Mouse (Mus musculus) neural tube, embryonic 14.5 days (tissue): ENCODE results near the gene Ak4. TPM values are rescaled to one million over a fixed set of nuclear protein-coding genes. Genes with fewer than 3 reads are reported as not detected.

Experiments
- ATAC-seq: fragments of 200-750 bp; cut with Nextera tagmentation; 2 replicates; pipeline ENCODE4 v1.8.0; 2017; ENCODE audit warnings: low read depth, mild to moderate bottlenecking, moderate TSS enrichment, moderate library complexity
- H3K27ac ChIP-seq: fragments of 300-500 bp; sonication (generic); 2 replicates; pipeline ENCODE4 v1.5.1; 2014; ENCODE audit warnings: low read depth, mild to moderate bottlenecking, control low read depth, low read length, moderate library complexity, mixed read lengths
- H3K27me3 ChIP-seq: fragments of 300-500 bp; sonication (generic); 2 replicates; pipeline ENCODE4 v1.6.1; 2014; ENCODE audit warnings: low read length; ENCODE audit not compliant: control insufficient read depth, insufficient read depth
- H3K36me3 ChIP-seq: fragments of 300-500 bp; sonication (generic); 2 replicates; pipeline ENCODE4 v1.6.1; 2014; ENCODE audit warnings: low read length, mixed read lengths; ENCODE audit not compliant: control insufficient read depth, insufficient read depth
- H3K4me1 ChIP-seq: fragments of 300-500 bp; sonication (generic); 2 replicates; pipeline ENCODE4 v1.6.1; 2014; ENCODE audit warnings: low read length; ENCODE audit not compliant: control insufficient read depth, insufficient read depth
- H3K4me2 ChIP-seq: fragments of 300-500 bp; sonication (generic); 2 replicates; pipeline ENCODE4 v1.6.1; 2014; ENCODE audit warnings: mild to moderate bottlenecking, low read depth, low read length, control low read depth
- H3K4me3 ChIP-seq: fragments of 300-500 bp; sonication (generic); 2 replicates; pipeline ENCODE4 v1.5.1; 2014; ENCODE audit warnings: low read depth, low read length, control low read depth, mixed read lengths
- H3K9ac ChIP-seq: fragments of 300-500 bp; sonication (generic); replicated peaks from 2 replicates; pipeline ENCODE4 v1.6.1; 2014; ENCODE audit warnings: low read depth, mild to moderate bottlenecking, control low read depth, low read length, mixed read lengths
- H3K9me3 ChIP-seq: fragments of 300-500 bp; sonication (generic); 2 replicates; pipeline ENCODE4 v1.6.1; 2016; ENCODE audit warnings: low read length; ENCODE audit not compliant: control insufficient read depth
- WGBS: fragments of 180-500 bp; shearing (Covaris S2); extraction: QIAGEN DNeasy Blood & Tissue Kit; methylation state at CpG from one replicate; pipeline ENCODE4 v1.1.7; 2014; 5-methylcytosine and 5-hydroxymethylcytosine counted together
- polyA plus RNA-seq: library from polyadenylated mRNA; unstranded; fragments of >200 nt; fragmentation: Nextera tagmentation; extraction: Ambion mirVana; gene quantifications from 2 replicates; pipeline ENCODE4 v1.2.1, GENCODE M21; 2014

Gene Ak4
- polyA plus RNA-seq, 1 experiment from 2014 or later = 2.0 TPM

DNA sequence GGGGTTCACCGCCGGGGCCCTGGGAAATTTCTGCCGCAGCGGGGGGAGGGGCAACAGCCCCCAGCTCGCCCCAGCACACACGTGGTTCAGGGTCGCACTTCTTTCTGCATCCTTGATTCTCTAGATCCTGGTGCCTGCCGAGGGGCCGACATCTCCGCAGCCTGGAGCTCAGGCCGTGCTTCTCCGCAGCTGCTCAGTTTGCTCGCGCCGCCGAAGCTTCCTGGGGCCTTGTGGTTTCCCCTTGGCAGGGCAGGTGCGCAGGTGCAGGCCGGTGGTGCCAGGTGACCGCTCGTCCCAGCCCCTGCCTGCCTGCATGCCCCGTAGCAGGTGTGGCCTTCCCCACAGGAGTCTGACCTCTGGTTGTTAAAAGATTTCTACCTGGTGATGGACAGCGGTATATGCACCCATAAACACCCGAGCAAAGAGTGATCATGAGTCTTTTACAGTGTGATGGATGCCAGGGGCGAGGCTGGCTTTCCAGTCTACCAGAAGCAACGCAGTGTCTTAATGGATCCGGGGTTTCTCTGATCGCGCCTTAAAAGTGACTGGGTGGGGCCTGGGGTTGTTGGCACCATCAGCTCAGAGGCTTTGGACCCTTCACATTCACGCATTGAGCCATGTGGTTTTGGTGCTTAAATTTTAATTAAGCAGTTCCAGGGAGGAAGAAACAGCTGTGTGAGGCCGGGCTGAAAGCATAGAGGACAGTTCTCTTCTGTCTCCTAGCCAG is 89.9 kb downstream of the Ak4 start:
- H3K4me1 ChIP-seq = peaks cover 9% of the 10 kb centered on the region; the same call in 1 of the 2 replicates
- 0 out of 2 replicates have a peak, but pooled peaks cover 3% of the 10 kb centered on the region for H3K27me3 ChIP-seq
- peak overlapping the region; percentile 66 for H3K27ac ChIP-seq
- H3K4me2 ChIP-seq = peak overlapping the region; percentile 95
- H3K9ac ChIP-seq = peak overlapping the region; percentile 63
- peak overlapping the region; percentile 37 for H3K4me3 ChIP-seq
- peak; percentile 76 for ATAC-seq
- 2% methylated on average over 30 of the region's 30 CpGs for WGBS
- no peaks in the 10 kb centered on the region for H3K9me3 ChIP-seq
- H3K36me3 ChIP-seq = no peaks in the 10 kb centered on the region

DNA sequence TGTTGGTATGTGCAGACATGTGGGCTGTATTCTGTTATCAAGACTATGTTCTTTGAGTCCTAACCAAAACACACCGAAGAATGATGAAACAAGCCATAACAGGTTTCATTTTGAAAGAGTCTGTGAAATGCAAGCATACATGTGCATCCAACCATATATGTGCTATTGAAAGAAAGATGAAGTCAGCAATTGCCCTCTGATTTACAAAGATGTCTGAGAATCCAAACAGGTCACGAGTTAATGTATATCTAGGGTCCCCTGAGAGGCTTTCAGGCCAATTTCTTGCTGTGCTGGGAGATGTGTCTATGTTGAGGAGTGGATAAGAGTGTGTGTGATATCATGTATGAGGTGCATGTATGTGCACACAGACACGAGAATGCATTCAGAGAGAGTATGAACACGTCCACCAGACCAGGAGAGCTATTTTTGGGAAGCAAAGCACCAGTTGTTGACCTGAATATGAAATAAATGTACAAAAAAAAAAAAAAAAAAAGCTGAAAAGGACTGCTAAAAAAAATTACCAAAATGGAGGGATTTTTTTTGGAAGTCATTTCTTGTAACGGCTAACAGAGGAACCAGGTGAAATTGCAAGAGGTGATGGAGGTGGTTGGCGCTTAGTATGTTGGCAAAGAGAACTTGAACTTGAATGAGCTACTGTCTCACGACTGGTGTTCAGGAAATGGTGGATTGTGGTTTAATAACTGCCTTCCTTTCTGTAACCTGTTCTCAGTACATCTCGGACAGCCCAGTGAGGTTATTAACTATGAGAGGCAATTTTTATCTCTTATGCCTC is 91.2 kb downstream of the Ak4 start:
- H3K27me3 ChIP-seq = 0 out of 2 replicates have a peak, but pooled peaks cover 3% of the 10 kb centered on the region
- H3K9ac ChIP-seq = no peak overlapping the region
- no peaks in the 10 kb centered on the region for H3K36me3 ChIP-seq
- no peak for ATAC-seq
- no peak overlapping the region; the same call in 1 of the 2 replicates for H3K4me2 ChIP-seq
- H3K27ac ChIP-seq = no peak overlapping the region
- H3K4me1 ChIP-seq = peaks cover 9% of the 10 kb centered on the region; the same call in 1 of the 2 replicates
- 83% methylated on average over 8 of the region's 8 CpGs for WGBS
- no peak overlapping the region; the same call in 1 of the 2 replicates for H3K4me3 ChIP-seq
- H3K9me3 ChIP-seq = no peaks in the 10 kb centered on the region

DNA sequence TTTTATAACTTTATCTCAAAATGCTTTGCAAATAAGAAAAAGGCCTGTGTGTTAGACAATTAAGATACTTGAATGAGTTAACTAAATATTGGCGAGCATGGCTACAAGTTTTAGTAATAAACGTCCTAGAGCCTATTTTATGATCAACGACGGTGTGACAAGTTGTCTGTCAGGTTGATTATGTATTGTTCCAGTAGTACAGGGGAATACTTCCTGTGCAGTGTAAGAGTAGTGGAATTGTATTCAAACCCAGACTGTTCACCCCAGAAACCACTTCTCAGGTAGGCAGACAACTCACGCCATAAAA is 91.8 kb downstream of the Ak4 start:
- no peak overlapping the region for H3K27ac ChIP-seq
- peaks cover 9% of the 10 kb centered on the region; the same call in 1 of the 2 replicates for H3K4me1 ChIP-seq
- WGBS = 78% methylated on average over 5 of the region's 5 CpGs
- H3K27me3 ChIP-seq = 0 out of 2 replicates have a peak, but pooled peaks cover 3% of the 10 kb centered on the region
- H3K36me3 ChIP-seq = no peaks in the 10 kb centered on the region
- H3K4me3 ChIP-seq = no peak overlapping the region
- H3K4me2 ChIP-seq = no peak overlapping the region
- H3K9ac ChIP-seq = no peak overlapping the region
- ATAC-seq = no peak
- H3K9me3 ChIP-seq = no peaks in the 10 kb centered on the region

DNA sequence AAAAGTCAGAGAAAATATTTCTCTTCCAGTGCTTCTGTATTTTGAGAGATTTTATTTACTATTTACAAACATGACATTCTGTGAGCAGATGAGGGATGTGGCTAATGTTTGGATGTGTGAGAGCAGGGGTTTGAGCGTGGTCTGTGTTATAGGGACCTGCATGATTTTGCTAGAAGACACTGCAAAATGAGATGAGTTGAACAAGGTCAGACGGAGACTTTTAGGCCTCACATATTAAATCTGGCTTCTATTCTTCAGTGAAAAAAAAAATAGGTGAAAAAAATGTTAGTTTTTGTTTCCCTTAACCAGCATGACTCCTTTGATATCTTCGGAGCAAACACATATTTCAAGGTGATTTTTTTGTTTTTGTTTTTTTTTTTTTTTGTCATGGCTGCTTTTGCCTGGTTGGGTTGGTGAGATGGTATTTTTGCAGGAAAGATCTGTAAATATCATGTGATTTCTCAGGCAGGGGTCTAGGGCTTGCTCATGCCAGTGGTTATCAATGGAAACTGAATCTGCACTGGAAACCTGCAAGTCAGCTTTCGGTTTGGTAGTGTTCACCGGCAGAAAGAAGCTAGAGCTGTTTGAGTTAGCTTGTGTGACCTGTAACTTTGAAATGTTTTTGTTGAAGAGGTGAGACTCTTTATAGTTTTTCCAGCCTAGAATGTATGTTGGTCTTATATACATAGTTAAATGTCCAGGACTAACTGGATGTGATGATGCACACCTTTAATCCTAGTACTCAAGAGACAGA is 92.9 kb downstream of the Ak4 start:
- H3K36me3 ChIP-seq = no peaks in the 10 kb centered on the region
- no peak overlapping the region for H3K27ac ChIP-seq
- peaks cover 9% of the 10 kb centered on the region; the same call in 1 of the 2 replicates for H3K4me1 ChIP-seq
- 89% methylated on average over 5 of the region's 5 CpGs for WGBS
- H3K9me3 ChIP-seq = no peaks in the 10 kb centered on the region
- no peak overlapping the region for H3K4me2 ChIP-seq
- H3K9ac ChIP-seq = no peak overlapping the region
- no peak overlapping the region for H3K4me3 ChIP-seq
- 0 out of 2 replicates have a peak, but pooled peaks cover 3% of the 10 kb centered on the region for H3K27me3 ChIP-seq
- ATAC-seq = no peak

DNA sequence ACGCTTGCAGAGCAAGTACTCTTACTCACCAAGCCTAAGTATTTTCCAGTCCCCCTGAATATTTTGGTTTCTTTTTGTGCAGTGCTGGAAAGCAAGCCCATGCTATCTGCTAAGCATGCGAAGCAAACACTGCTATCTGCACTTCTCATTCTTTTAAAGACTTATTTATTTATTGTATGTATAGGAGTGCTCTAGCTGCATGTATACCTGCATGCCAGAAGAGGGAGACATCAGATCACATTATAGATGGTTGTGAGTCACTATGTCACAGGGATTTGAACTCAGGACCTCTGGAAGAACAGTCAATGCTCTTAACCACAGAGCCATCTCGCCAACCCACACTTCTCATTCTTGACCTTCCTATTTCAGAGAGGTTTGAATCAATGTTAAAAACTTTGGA is 94.2 kb downstream of the Ak4 start:
- no peak overlapping the region for H3K27ac ChIP-seq
- no peaks in the 10 kb centered on the region for H3K9me3 ChIP-seq
- no peak for ATAC-seq
- no peak overlapping the region for H3K9ac ChIP-seq
- H3K4me1 ChIP-seq = peaks cover 9% of the 10 kb centered on the region; the same call in 1 of the 2 replicates
- H3K4me3 ChIP-seq = no peak overlapping the region
- H3K4me2 ChIP-seq = no peak overlapping the region
- WGBS = 96% methylated on average over 3 of the region's 3 CpGs
- H3K36me3 ChIP-seq = no peaks in the 10 kb centered on the region
- H3K27me3 ChIP-seq = 0 out of 2 replicates have a peak, but pooled peaks cover 3% of the 10 kb centered on the region

DNA sequence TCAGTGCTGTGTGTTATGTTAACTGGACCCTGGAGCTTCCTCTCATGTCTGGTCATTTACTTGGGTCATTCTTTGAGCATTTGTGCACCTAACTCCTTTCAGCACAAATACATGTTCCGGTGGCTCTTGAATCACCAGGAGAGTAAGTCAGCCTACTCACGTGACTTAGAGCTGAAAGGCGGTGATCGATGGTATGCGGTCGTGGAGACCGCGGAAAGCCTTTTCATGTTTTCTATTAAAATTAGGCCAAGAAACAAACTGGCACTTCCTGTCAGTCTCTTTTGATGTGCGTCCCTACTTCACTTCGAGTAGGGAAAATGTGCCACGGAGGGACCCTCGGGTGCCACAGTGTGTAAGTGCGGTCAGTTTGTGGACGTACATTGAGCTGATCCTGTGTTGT is 96.8 kb downstream of the Ak4 start:
- Histone ChIP-seq H3K27me3 (no peaks in the 10 kb centered on the region), H3K9me3 (no peaks in the 10 kb centered on the region), H3K4me2 (no peak overlapping the region), H3K9ac (no peak overlapping the region), H3K4me3 (no peak overlapping the region), H3K36me3 (no peaks in the 10 kb centered on the region), H3K27ac (no peak overlapping the region), H3K4me1 (no peaks in the 10 kb centered on the region)
- no peak for ATAC-seq
- WGBS = 93% methylated on average over 14 of the region's 14 CpGs

Other genes with a start within 250 kb of the Ak4 start
- 113 and 119 TPM in 2 replicates for gene Jak1, start 154.0 kb upstream of the Ak4 start, polyA plus RNA-seq
- gene Dnajc6, start 77.4 kb downstream of the Ak4 start, polyA plus RNA-seq = 63.8 and 70.1 TPM in 2 replicates
- gene Leprot, start 228.4 kb downstream of the Ak4 start, polyA plus RNA-seq = 72.1 and 84.5 TPM in 2 replicates